Mouse (Mus musculus): ENCODE measurements at regions not wholly inside any gene's neighbourhood (a gene's known extent, or its start where the extent isn't known, plus 50 kb on each side); places are given as distances from the start of the nearest gene placed in this dataset.

GRCm38 (mm10) chr13:39326176-39326575 is 365.5 kb upstream of the Slc35b3 start:
- Histone ChIP-seq H3K4me2 (ENCODE audit: low read length) (no peak overlapping the region), H3K27me3 (ENCODE audit: control insufficient read depth, insufficient read depth, low read depth, low read length) (no peaks in the 10 kb centered on the region), H3K4me3 (ENCODE audit: low read depth, low read length) (no peak overlapping the region), H3K9me3 (replicated peaks; ENCODE audit: control insufficient read depth, low read length, poor library complexity, severe bottlenecking) (no peaks in the 10 kb centered on the region), H3K36me3 (ENCODE audit: control insufficient read depth, insufficient read depth, low read length) (no peaks in the 10 kb centered on the region), H3K9ac (ENCODE audit: low read depth, low read length) (no peak overlapping the region), H3K27ac (ENCODE audit: low read length) (no peak overlapping the region), H3K4me1 (ENCODE audit: control insufficient read depth, insufficient read depth, low read length) (no peaks in the 10 kb centered on the region)
- WGBS, result 86% methylated on average over 8 of the region's 8 CpGs
- ATAC-seq, result no peak

DNA sequence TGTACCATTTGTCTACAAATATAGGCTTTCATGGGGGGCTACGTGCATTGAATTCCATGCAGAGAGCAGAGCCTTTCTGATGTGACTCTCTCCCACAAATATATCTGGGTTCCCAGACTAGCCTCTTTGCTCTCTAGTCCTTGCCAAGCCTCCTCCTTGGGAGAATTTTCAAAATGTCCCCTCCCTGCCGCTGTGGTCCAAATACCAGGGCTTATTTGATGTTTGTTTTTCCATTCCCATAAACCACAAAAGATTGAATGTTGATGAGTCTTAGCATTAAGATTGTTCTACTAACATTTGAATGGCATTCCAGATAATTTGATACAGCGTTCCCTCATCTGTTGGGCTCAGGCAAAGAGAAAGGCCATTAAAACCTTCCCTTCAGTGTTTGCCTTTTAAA is 360.4 kb upstream of the Slc35b3 start:
- no peaks in the 10 kb centered on the region for H3K27me3 ChIP-seq (ENCODE audit: control insufficient read depth, insufficient read depth, low read depth, low read length)
- H3K4me1 ChIP-seq (ENCODE audit: control insufficient read depth, insufficient read depth, low read length), result no peaks in the 10 kb centered on the region
- H3K4me3 ChIP-seq (ENCODE audit: low read depth, low read length), result no peak overlapping the region
- H3K4me2 ChIP-seq (ENCODE audit: low read length), result no peak overlapping the region
- H3K9me3 ChIP-seq (replicated peaks; ENCODE audit: control insufficient read depth, low read length, poor library complexity, severe bottlenecking), result no peaks in the 10 kb centered on the region
- 93% methylated on average over 3 of the region's 3 CpGs for WGBS
- no peak overlapping the region for H3K27ac ChIP-seq (ENCODE audit: low read length)
- no peak overlapping the region for H3K9ac ChIP-seq (ENCODE audit: low read depth, low read length)
- no peak for ATAC-seq
- no peaks in the 10 kb centered on the region for H3K36me3 ChIP-seq (ENCODE audit: control insufficient read depth, insufficient read depth, low read length)

- 93% methylated on average over 5 of the region's 5 CpGs for WGBS
- Histone ChIP-seq H3K4me2 (ENCODE audit: low read length) (no peak overlapping the region), H3K4me3 (ENCODE audit: low read depth, low read length) (no peak overlapping the region), H3K36me3 (ENCODE audit: control insufficient read depth, insufficient read depth, low read length) (no peaks in the 10 kb centered on the region), H3K9me3 (replicated peaks; ENCODE audit: control insufficient read depth, low read length, poor library complexity, severe bottlenecking) (no peaks in the 10 kb centered on the region), H3K9ac (ENCODE audit: low read depth, low read length) (no peak overlapping the region), H3K27me3 (ENCODE audit: control insufficient read depth, insufficient read depth, low read depth, low read length) (no peaks in the 10 kb centered on the region), H3K27ac (ENCODE audit: low read length) (no peak overlapping the region), H3K4me1 (ENCODE audit: control insufficient read depth, insufficient read depth, low read length) (no peaks in the 10 kb centered on the region)
- ATAC-seq, result no peak
These were observed 349.1 kb upstream of the Slc35b3 start for GRCm38 (mm10) chr13:39309758-39310157.

- Histone ChIP-seq H3K4me2 (ENCODE audit: low read length) (no peak overlapping the region), H3K27me3 (ENCODE audit: control insufficient read depth, insufficient read depth, low read depth, low read length) (no peaks in the 10 kb centered on the region), H3K9ac (ENCODE audit: low read depth, low read length) (no peak overlapping the region), H3K9me3 (replicated peaks; ENCODE audit: control insufficient read depth, low read length, poor library complexity, severe bottlenecking) (no peaks in the 10 kb centered on the region), H3K36me3 (ENCODE audit: control insufficient read depth, insufficient read depth, low read length) (no peaks in the 10 kb centered on the region), H3K4me3 (ENCODE audit: low read depth, low read length) (no peak overlapping the region), H3K27ac (ENCODE audit: low read length) (no peak overlapping the region), H3K4me1 (ENCODE audit: control insufficient read depth, insufficient read depth, low read length) (no peaks in the 10 kb centered on the region)
- no peak for ATAC-seq
- 93% methylated on average over 9 of the region's 9 CpGs for WGBS
These were observed 347.2 kb upstream of the Slc35b3 start for GRCm38 (mm10) chr13:39307845-39308244.

DNA sequence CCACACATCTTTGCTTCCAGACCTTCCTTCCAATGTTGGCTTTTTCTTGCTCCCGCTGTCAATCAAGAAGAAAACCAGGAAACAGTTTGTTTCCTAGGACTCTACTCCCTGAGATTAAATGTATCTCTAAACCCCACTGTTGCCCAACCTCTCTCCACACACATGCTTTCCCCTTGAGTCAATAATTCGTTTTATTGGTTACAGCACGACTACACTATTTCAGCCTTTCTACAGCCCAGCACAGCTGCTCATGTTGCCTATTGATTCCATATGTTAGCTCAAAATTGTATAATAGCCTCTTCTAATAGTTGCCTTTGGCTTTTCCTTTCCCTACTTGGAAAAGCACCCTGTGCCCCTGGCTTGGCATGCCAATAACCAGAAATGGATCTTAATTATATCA is 346.2 kb upstream of the Slc35b3 start:
- WGBS, result 90% methylated on average over 3 of the region's 3 CpGs
- Histone ChIP-seq H3K36me3 (ENCODE audit: control insufficient read depth, insufficient read depth, low read length) (no peaks in the 10 kb centered on the region), H3K27me3 (ENCODE audit: control insufficient read depth, insufficient read depth, low read depth, low read length) (no peaks in the 10 kb centered on the region), H3K9me3 (replicated peaks; ENCODE audit: control insufficient read depth, low read length, poor library complexity, severe bottlenecking) (no peaks in the 10 kb centered on the region), H3K4me1 (ENCODE audit: control insufficient read depth, insufficient read depth, low read length) (no peaks in the 10 kb centered on the region), H3K4me2 (ENCODE audit: low read length) (no peak overlapping the region), H3K27ac (ENCODE audit: low read length) (no peak overlapping the region), H3K4me3 (ENCODE audit: low read depth, low read length) (no peak overlapping the region), H3K9ac (ENCODE audit: low read depth, low read length) (no peak overlapping the region)
- ATAC-seq, result no peak

- Histone ChIP-seq H3K27me3 (ENCODE audit: control insufficient read depth, insufficient read depth, low read depth, low read length) (no peaks in the 10 kb centered on the region), H3K4me1 (ENCODE audit: control insufficient read depth, insufficient read depth, low read length) (no peaks in the 10 kb centered on the region), H3K9ac (ENCODE audit: low read depth, low read length) (no peak overlapping the region), H3K36me3 (ENCODE audit: control insufficient read depth, insufficient read depth, low read length) (no peaks in the 10 kb centered on the region), H3K9me3 (replicated peaks; ENCODE audit: control insufficient read depth, low read length, poor library complexity, severe bottlenecking) (no peaks in the 10 kb centered on the region), H3K4me2 (ENCODE audit: low read length) (no peak overlapping the region), H3K4me3 (ENCODE audit: low read depth, low read length) (no peak overlapping the region), H3K27ac (ENCODE audit: low read length) (no peak overlapping the region)
- 0 out of 2 replicates have a peak, but pooled peaks have one; percentile 51 for ATAC-seq
- 76% methylated on average over 6 of the region's 6 CpGs for WGBS
These were observed 336.5 kb upstream of the Slc35b3 start for GRCm38 (mm10) chr13:39297129-39297528.

DNA sequence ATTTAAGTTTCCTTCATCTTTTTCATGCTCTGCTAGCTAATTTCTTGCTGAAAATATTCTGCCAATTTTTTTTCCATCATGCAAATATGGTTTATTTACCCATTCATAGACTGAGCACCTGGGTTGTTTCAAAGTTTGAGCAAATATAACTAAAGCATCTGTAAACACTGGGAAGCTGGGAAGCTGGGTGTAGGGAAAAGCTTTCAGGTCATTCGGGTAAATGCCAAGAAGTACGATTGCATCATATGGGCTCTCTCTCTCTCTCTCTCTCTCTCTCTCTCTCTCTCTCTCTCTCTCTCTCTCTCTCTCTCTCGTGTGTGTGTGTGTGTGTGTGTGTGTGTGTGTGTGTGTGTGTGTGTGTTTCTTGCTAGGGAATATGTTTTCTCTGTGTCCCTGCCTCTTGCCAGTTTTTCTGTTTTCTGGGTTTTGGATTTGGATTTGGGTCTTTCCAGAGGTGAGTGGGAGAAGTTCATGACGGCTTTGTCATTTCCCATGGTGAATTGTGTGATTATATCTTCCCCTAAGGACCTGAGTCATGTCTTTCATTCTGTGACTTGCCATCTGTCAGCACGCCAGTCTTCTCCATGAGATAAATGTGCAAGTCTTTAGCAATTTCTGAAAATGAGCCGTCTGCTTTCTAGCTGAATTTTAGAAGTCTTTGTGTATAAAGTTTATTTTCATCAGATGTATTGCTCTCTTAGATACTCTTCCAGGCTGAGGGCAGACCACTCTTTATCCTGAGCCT is 329.7 kb upstream of the Slc35b3 start:
- Histone ChIP-seq H3K27me3 (ENCODE audit: control insufficient read depth, insufficient read depth, low read depth, low read length) (no peaks in the 10 kb centered on the region), H3K9ac (ENCODE audit: low read depth, low read length) (no peak overlapping the region), H3K4me3 (ENCODE audit: low read depth, low read length) (no peak overlapping the region), H3K4me1 (ENCODE audit: control insufficient read depth, insufficient read depth, low read length) (no peaks in the 10 kb centered on the region), H3K4me2 (ENCODE audit: low read length) (no peak overlapping the region), H3K9me3 (replicated peaks; ENCODE audit: control insufficient read depth, low read length, poor library complexity, severe bottlenecking) (no peaks in the 10 kb centered on the region), H3K27ac (ENCODE audit: low read length) (no peak overlapping the region), H3K36me3 (ENCODE audit: control insufficient read depth, insufficient read depth, low read length) (no peaks in the 10 kb centered on the region)
- WGBS, result 82% methylated on average over 5 of the region's 6 CpGs
- no peak for ATAC-seq

DNA sequence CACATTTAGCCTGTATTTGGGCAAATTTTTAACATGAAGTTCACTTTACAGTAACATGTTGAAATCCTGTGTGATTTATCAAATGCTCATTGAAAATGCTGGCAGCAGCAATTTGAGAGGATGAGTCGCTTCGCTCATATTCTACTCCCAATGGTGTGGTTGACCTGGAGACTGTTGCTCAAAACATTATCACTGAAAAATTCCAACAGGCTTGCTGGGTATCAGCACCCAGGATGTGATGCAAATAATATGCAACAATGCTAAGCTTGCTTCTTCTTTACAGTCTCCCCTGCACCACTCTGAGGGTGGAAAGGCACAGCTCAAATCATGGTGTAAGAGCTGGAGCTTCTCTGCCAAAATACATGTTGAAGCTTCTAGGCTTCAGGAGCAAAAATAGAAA is 321.6 kb upstream of the Slc35b3 start:
- no peak overlapping the region for H3K4me3 ChIP-seq (ENCODE audit: low read depth, low read length)
- WGBS, result 97% methylated on average over 2 of the region's 2 CpGs
- no peaks in the 10 kb centered on the region for H3K36me3 ChIP-seq (ENCODE audit: control insufficient read depth, insufficient read depth, low read length)
- no peaks in the 10 kb centered on the region for H3K4me1 ChIP-seq (ENCODE audit: control insufficient read depth, insufficient read depth, low read length)
- H3K27ac ChIP-seq (ENCODE audit: low read length), result no peak overlapping the region
- H3K4me2 ChIP-seq (ENCODE audit: low read length), result no peak overlapping the region
- H3K9ac ChIP-seq (ENCODE audit: low read depth, low read length), result no peak overlapping the region
- ATAC-seq, result no peak
- no peaks in the 10 kb centered on the region for H3K9me3 ChIP-seq (replicated peaks; ENCODE audit: control insufficient read depth, low read length, poor library complexity, severe bottlenecking)
- H3K27me3 ChIP-seq (ENCODE audit: control insufficient read depth, insufficient read depth, low read depth, low read length), result no peaks in the 10 kb centered on the region

- ATAC-seq, result no peak
- Histone ChIP-seq H3K4me2 (ENCODE audit: low read length) (no peak overlapping the region), H3K9ac (ENCODE audit: low read depth, low read length) (no peak overlapping the region), H3K4me3 (ENCODE audit: low read depth, low read length) (no peak overlapping the region), H3K27ac (ENCODE audit: low read length) (no peak overlapping the region), H3K27me3 (ENCODE audit: control insufficient read depth, insufficient read depth, low read depth, low read length) (no peaks in the 10 kb centered on the region), H3K9me3 (replicated peaks; ENCODE audit: control insufficient read depth, low read length, poor library complexity, severe bottlenecking) (no peaks in the 10 kb centered on the region), H3K36me3 (ENCODE audit: control insufficient read depth, insufficient read depth, low read length) (no peaks in the 10 kb centered on the region), H3K4me1 (ENCODE audit: control insufficient read depth, insufficient read depth, low read length) (no peaks in the 10 kb centered on the region)
- WGBS, result 94% methylated on average over 1 of the region's 1 CpGs
These were observed 317.4 kb upstream of the Slc35b3 start for GRCm38 (mm10) chr13:39278101-39278500.
